Mouse (Mus musculus) kidney, postnatal 10 days (tissue): ENCODE results near the gene Crispld2.

Experiments used
- DNase-seq: peaks from one replicate; pipeline ENCODE4 v3.0.0; 2021; ENCODE audit warnings: mixed read lengths

Crispld2 gene

DNA sequence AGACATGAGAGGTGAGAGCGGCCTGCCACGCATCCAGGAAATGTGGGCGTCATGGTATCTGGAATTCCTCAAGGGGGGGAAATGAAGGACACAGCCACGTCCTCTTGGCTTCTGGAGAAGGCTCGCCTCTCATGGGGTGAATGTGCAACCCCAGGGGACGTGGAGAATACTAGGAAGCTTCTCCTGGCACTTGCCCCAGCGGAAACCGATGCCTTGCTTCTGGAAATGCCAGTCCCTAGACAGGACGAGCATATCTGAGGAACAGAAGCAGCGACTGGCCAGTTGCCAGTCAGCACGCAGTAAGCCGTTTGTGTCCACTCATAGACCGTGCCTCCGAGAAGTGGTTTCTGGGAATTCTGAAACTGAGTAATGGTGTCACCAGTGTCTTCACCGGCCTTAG, 45.0 kb downstream of the Crispld2 start:
- peak; percentile 57 for DNase-seq

GRCm38 (mm10) chr8:120037611-120038010, 45.4 kb downstream of the Crispld2 start:
- no peak for DNase-seq

DNA sequence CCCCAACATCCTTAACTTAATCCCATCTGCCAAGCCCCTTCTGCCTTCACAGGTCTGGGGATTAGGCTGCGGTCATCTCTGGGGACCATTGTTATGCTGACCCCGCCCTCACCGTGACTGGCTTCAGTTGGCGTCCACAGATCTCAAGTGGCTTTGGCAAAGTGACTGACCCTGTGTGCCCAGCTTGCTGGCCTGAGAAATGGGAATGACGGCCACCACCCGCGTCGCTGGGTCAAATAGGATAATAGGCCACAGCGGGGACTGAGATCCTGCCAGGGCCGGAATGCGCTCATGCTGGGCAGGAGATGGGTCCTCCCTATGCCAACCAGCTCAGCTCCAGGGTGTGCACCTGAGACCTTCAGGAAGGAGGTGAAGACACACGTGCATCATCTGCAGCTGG, 46.5 kb downstream of the Crispld2 start:
- DNase-seq = no peak

DNA sequence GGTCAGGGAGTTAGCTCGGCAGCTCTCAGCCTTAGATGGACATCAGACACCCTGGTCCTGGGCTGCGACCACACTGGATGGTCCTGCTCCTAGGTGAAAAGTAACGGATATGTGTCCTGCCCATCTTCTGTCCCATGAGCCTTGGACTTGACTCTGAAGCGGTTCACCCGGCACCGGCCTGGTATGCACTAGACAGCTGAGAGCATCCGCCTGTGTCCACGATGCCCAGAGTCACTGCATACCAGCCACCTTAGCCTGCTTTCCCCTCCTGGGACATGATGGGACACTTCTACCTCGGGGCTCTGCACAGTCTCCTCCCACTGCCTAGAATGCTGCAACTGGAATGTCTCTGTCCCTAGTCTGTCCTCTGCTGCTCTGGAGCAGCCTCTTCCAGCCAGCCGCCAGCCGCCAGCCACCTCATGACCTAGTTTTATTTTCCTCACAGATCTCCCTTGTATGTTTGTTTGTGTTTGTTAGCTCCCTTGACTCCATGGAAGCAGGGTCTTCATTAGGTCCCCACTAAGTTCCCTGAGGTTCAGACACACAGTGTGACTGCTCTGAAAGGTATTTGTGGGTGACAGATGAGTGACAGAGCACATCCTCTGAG, 47.2 kb downstream of the Crispld2 start:
- peak; percentile 36 for DNase-seq

GRCm38 (mm10) chr8:120040861-120041260, 48.6 kb downstream of the Crispld2 start:
- peak; percentile 64 for DNase-seq

- DNase-seq = no peak
Observed at GRCm38 (mm10) chr8:120042542-120043312, 50.5 kb downstream of the Crispld2 start.

DNA sequence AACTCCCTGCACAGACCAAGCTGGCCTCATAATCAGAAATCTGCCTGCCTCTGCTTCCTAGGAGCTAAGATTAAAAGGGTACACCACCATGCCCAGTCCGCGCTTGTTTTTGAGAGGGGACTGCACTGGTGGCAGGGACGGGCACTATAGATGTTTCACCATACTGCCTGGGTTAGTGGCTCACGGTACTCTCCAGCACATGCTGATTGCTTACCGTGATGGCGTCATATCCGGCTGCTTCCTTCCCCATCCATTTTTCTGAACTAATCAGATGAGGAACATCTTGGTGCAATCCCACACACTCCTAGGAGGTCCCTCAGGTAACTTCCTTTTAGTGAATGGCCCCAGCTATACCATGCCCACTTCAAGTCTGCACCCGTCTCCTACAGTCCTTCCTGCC, 52.7 kb downstream of the Crispld2 start:
- DNase-seq = no peak

GRCm38 (mm10) chr8:120045471-120045870, 53.2 kb downstream of the Crispld2 start:
- no peak for DNase-seq

GRCm38 (mm10) chr8:120046258-120047020, 54.2 kb downstream of the Crispld2 start:
- DNase-seq = peak; percentile 78

- DNase-seq = no peak
Observed at GRCm38 (mm10) chr8:120049949-120050348, 57.7 kb downstream of the Crispld2 start.

DNA sequence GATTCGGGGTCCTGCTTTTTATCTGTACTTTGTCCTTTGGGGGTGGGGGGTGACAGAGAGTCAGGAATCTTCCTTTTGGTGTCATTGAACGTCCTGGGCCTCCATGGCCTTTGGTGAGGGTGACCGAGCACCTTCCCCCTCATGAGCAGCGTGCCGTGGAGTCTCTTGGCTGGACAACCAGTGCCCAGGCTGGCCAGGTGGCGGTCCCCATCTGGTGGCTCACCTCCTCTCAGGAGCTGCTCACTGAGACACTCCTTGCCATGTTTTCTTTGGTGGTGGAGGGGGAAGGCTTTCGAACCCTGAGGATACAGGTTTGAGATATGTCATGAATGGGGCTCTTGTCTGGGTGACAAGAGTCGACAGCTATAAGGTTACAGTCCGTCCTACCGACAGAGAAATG, 58.1 kb downstream of the Crispld2 start:
- DNase-seq = no peak

- peak; percentile 43 for DNase-seq
Observed at GRCm38 (mm10) chr8:120051006-120051405, 58.8 kb downstream of the Crispld2 start.

- DNase-seq = no peak
Observed at GRCm38 (mm10) chr8:120051908-120052307, 59.7 kb downstream of the Crispld2 start.

GRCm38 (mm10) chr8:120052318-120052717, 60.1 kb downstream of the Crispld2 start:
- DNase-seq = no peak

GRCm38 (mm10) chr8:120054833-120055232, 62.6 kb downstream of the Crispld2 start:
- DNase-seq = no peak

GRCm38 (mm10) chr8:120057078-120057477, 64.8 kb downstream of the Crispld2 start:
- peak; percentile 39 for DNase-seq

GRCm38 (mm10) chr8:120062742-120063141, 70.5 kb downstream of the Crispld2 start:
- DNase-seq = no peak

GRCm38 (mm10) chr8:120063326-120063725, 71.1 kb downstream of the Crispld2 start:
- DNase-seq = no peak

DNA sequence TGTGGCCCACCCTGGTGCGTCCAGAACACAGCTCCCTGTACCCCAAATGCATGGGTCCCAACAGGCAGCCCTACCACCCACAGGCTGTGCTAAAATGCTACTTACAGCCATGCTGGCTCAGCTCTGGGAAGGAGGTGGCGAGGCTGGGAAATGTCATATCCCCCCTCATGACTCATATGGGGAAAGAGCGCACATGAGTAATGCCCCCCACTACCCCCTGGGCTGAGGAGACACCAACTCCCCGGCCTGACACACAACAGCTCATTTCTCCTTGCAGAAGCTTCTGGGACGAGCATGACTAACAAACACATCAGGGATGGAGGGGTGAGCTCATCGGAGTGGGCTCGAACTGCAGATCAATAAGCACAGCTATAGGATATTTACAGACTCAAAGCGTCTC, 73.4 kb downstream of the Crispld2 start:
- DNase-seq = no peak

DNA sequence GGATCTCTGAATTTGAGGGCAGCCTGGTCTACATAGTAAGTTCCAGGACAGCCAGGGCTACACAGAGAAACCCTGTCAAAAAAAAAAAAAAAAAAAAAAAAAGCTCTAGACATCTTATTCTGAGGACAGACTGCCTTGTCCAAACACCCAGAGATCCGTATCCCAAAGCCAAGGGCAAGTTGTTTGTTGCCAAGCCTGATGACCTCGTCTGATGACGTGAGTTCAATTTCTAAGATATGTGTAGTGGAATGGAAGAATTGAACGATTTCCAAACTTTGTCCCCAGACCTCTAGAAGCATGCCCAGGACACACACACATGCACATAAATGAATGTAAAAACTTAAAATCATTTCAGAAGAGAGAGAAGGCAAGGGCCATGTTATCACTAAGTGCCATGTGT, 74.0 kb downstream of the Crispld2 start:
- DNase-seq = no peak

DNA sequence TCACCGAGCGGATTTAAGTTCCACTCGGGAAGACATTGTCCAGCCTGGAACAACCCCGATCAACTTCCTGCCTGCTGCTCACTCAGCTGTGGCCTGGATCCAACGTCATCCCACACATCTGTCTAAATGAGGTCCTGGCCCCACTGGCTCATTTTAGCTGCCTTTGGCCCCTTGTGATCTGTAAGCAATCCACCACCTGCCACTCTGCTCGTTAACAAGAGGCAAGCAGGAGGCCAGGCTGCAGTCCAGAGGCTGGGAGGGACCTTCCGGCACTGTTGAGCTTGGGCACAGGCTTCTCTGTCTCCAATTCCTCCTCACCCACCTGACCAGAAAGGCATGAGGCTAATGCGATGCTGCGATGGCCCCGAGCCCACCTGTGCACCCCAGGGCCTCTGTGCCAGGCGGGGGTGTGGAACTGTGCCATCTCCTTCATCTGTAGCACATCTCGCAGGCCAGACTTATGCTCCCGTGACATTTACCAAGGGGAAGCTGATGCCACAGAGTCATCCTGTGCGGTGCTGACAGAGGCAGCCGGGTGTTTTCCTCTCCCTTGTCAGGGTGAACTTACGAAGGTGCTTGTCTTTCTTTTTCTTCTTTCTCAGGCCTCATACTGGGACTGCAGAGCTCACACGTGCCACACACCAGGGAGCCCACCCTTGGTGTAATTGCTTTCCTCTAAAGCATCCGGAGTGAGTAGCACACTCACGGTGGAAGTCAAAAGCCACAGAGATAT, 75.9 kb downstream of the Crispld2 start:
- DNase-seq = peak; percentile 84

DNA sequence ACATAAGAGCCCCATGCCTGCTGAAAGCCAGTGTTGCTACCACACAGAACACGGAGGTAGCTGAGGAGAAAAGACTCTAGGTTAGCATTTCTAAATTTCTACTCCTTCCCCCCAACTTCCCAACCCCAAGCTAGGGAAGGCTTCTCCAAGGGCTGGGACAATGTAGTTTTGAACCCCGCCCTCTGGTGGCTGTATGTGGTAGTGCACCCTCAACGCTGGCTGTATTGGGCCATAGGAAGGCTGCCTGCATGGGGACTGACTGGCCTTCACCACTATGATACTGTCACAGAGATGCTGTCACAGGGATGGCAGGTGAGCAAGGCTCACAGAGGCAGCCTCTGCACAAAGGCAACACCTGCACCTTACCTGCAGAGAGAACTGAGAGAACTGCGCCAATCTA, 79.4 kb downstream of the Crispld2 start:
- DNase-seq = peak; percentile 91

- no peak for DNase-seq
Observed at GRCm38 (mm10) chr8:120072259-120072658, 80.0 kb downstream of the Crispld2 start.
